Mouse (Mus musculus): ENCODE measurements around the gene Cep170b. TPM values are rescaled to one million over a fixed set of nuclear protein-coding genes. Genes with fewer than 3 reads are reported as not detected.

Gene Cep170b
- polyA plus RNA-seq, 1 experiment from 2014 or later = 7.0 TPM

- no peaks in the 10 kb centered on the region for H3K36me3 ChIP-seq
- H3K27me3 ChIP-seq (replicated peaks) = peaks cover 21% of the 10 kb centered on the region
- no peak overlapping the region for H3K4me3 ChIP-seq
- H3K27ac ChIP-seq (ENCODE audit: poor library complexity, severe bottlenecking) = peak overlapping the region; percentile 70
- WGBS = 55% methylated on average over 13 of the region's 13 CpGs
- peak; percentile 75 for ATAC-seq (ENCODE audit: insufficient number of reproducible peaks, low FRiP score)
- peaks cover 55% of the 10 kb centered on the region for H3K4me1 ChIP-seq (replicated peaks)
- H3K4me2 ChIP-seq = peak overlapping the region; percentile 48
- no peak overlapping the region for H3K9ac ChIP-seq
- H3K9me3 ChIP-seq (replicated peaks) = no peaks in the 10 kb centered on the region
These were observed 73.5 kb downstream of the Cep170b start for GRCm38 (mm10) chr12:112793601-112794355.

- no peak overlapping the region for H3K4me3 ChIP-seq
- H3K4me1 ChIP-seq (replicated peaks) = peaks cover 55% of the 10 kb centered on the region
- ATAC-seq (ENCODE audit: insufficient number of reproducible peaks, low FRiP score) = no peak
- H3K27me3 ChIP-seq (replicated peaks) = peaks cover 27% of the 10 kb centered on the region
- H3K9me3 ChIP-seq (replicated peaks) = no peaks in the 10 kb centered on the region
- H3K27ac ChIP-seq (ENCODE audit: poor library complexity, severe bottlenecking) = peak overlapping the region; percentile 70
- H3K36me3 ChIP-seq = no peaks in the 10 kb centered on the region
- 14% methylated on average over 7 of the region's 7 CpGs for WGBS
- H3K9ac ChIP-seq = no peak overlapping the region
- peak overlapping the region; percentile 48 for H3K4me2 ChIP-seq
These were observed 74.1 kb downstream of the Cep170b start for GRCm38 (mm10) chr12:112794356-112794816.

- 86% methylated on average over 5 of the region's 5 CpGs for WGBS
- ATAC-seq (ENCODE audit: insufficient number of reproducible peaks, low FRiP score) = no peak
- Histone ChIP-seq H3K4me2 (peak overlapping the region; percentile 38), H3K36me3 (no peaks in the 10 kb centered on the region), H3K27me3 (replicated peaks) (peaks cover 33% of the 10 kb centered on the region), H3K4me1 (replicated peaks) (peaks cover 55% of the 10 kb centered on the region), H3K9ac (0 out of 2 replicates have a peak overlapping the region, but pooled peaks have one; percentile 34), H3K27ac (ENCODE audit: poor library complexity, severe bottlenecking) (0 out of 2 replicates have a peak overlapping the region, but pooled peaks have one; percentile 70), H3K9me3 (replicated peaks) (no peaks in the 10 kb centered on the region), H3K4me3 (no peak overlapping the region)
These were observed 74.7 kb downstream of the Cep170b start for GRCm38 (mm10) chr12:112794998-112795397.

- H3K9me3 ChIP-seq (replicated peaks) = no peaks in the 10 kb centered on the region
- ATAC-seq (ENCODE audit: insufficient number of reproducible peaks, low FRiP score) = peak; percentile 63
- H3K36me3 ChIP-seq = no peaks in the 10 kb centered on the region
- no peak overlapping the region for H3K27ac ChIP-seq (ENCODE audit: poor library complexity, severe bottlenecking)
- WGBS = 48% methylated on average over 18 of the region's 18 CpGs
- peaks cover 56% of the 10 kb centered on the region for H3K4me1 ChIP-seq (replicated peaks)
- peak overlapping the region; percentile 34; the same call in 1 of the 2 replicates for H3K9ac ChIP-seq
- peak overlapping the region; percentile 38 for H3K4me2 ChIP-seq
- 0 out of 2 replicates have a peak overlapping the region, but pooled peaks have one; percentile 13 for H3K4me3 ChIP-seq
- peaks cover 35% of the 10 kb centered on the region for H3K27me3 ChIP-seq (replicated peaks)
These were observed 75.3 kb downstream of the Cep170b start for GRCm38 (mm10) chr12:112795466-112796104.

Small RNA genes lying within 50 kb of the gene (microRNA-seq; reads per million reads assigned to microRNA genes)
- gene Mir6940 = not detected

Other genes starting within 250 kb of the Cep170b start
- gene A530016L24Rik, start 231.0 kb upstream of the Cep170b start, polyA plus RNA-seq (2016; fragmentation: Nextera tagmentation; extraction: Ambion mirVana) = 6.7 and 7.4 TPM in 2 replicates
- 0.68 and 0.88 TPM in 2 replicates for gene Tmem179, start 203.7 kb upstream of the Cep170b start, polyA plus RNA-seq (2016; fragmentation: Nextera tagmentation; extraction: Ambion mirVana)
- gene Inf2, start 131.7 kb upstream of the Cep170b start, polyA plus RNA-seq (2016; fragmentation: Nextera tagmentation; extraction: Ambion mirVana) = 2.2 and 3.5 TPM in 2 replicates
- 81.7 and 86.4 TPM in 2 replicates for gene Adssl1, start 100.4 kb upstream of the Cep170b start, polyA plus RNA-seq (2016; fragmentation: Nextera tagmentation; extraction: Ambion mirVana)
- 99.4 and 116 TPM in 2 replicates for gene Siva1, start 75.8 kb upstream of the Cep170b start, polyA plus RNA-seq (2016; fragmentation: Nextera tagmentation; extraction: Ambion mirVana)
- 180 and 184 TPM in 2 replicates for gene Akt1, start 45.6 kb upstream of the Cep170b start, polyA plus RNA-seq (2016; fragmentation: Nextera tagmentation; extraction: Ambion mirVana)
- gene Zbtb42, start 41.6 kb upstream of the Cep170b start, polyA plus RNA-seq (2016; fragmentation: Nextera tagmentation; extraction: Ambion mirVana) = 4.7 and 6.4 TPM in 2 replicates
- 3.0 and 4.2 TPM in 2 replicates for gene Pld4, start 40.2 kb downstream of the Cep170b start, polyA plus RNA-seq (2016; fragmentation: Nextera tagmentation; extraction: Ambion mirVana)
- gene Ahnak2, start 82.2 kb downstream of the Cep170b start, polyA plus RNA-seq (2016; fragmentation: Nextera tagmentation; extraction: Ambion mirVana) = 1.3 and 1.4 TPM in 2 replicates
- 9.5 and 9.6 TPM in 2 replicates for gene Clba1, start 88.5 kb downstream of the Cep170b start, polyA plus RNA-seq (2016; fragmentation: Nextera tagmentation; extraction: Ambion mirVana)
- gene Cdca4, start 109.0 kb downstream of the Cep170b start, polyA plus RNA-seq (2016; fragmentation: Nextera tagmentation; extraction: Ambion mirVana) = 47.2 and 49.2 TPM in 2 replicates
- gene Gpr132, start 147.8 kb downstream of the Cep170b start, polyA plus RNA-seq (2016; fragmentation: Nextera tagmentation; extraction: Ambion mirVana) = not detected in 2 replicates
- gene Jag2, start 209.3 kb downstream of the Cep170b start, polyA plus RNA-seq (2016; fragmentation: Nextera tagmentation; extraction: Ambion mirVana) = 2.6 TPM in 2 replicates
- 38.3 and 41.7 TPM in 2 replicates for gene Nudt14, start 221.7 kb downstream of the Cep170b start, polyA plus RNA-seq (2016; fragmentation: Nextera tagmentation; extraction: Ambion mirVana)

All from heart, embryonic 12.5 days (tissue).